Mouse (Mus musculus): ENCODE data around the gene Cyp46a1. TPM values are rescaled to one million over a fixed set of nuclear protein-coding genes. Genes with fewer than 3 reads are reported as not detected.
A peak's percentile ranks its signal among the peaks of the same experiment; 100 is the strongest.

Cyp46a1 gene
- polyA plus RNA-seq, 1 experiment from 2014 or later: 5.2 TPM

DNA sequence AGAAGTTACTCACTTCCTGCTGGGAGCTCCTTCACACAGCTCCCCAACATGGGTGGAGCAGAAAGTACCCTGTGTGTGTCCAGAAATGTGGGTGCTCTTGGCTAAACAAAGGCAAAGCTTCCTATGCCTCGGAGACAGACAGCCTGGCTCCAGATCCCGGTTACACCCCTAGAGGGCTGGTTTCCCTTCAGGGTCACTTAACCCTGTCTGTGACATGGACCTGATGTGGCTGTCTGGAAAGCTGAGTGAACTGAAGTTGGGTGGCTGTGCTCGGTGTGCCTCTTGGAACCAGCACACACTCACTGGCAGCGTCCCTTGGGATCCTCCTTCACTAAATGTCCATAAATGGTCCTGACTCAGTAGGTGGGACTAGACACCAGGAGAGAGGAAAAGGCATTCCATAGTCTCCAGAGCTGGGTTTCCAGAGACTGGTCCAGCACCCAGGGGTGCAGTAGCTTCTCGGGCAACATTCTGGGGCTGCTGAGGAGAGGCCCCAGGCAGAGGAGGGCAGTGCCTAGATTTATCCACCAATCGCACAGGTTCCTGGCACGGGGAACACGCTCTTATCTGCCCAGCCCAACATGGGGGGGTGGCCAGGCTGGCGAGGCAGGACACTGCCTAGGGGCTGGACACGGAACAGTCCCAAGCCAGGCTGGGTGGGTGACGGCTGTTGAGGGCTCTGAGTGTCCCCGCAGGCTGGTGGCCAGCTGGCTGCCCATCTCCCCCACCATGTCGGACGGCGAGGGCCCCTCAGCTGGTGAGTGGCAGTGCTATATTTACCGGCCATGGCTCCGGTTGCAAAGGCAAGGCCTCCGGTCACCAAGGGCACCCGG is 36.6 kb downstream of the Cyp46a1 start, which contains the start of gene Eml1:
Eml1 (plus strand) TSS at position 362 of the 833 bp plus-strand sequence.
- Histone ChIP-seq H3K27ac (peak within 1 kb of the TSS; percentile 79), H3K4me2 (ENCODE audit: low read length) (peak within 1 kb of the TSS; percentile 37), H3K27me3 (ENCODE audit: insufficient read depth, low read length) (no peaks in the 10 kb centered on the region), H3K36me3 (ENCODE audit: insufficient read depth, low read length) (no peaks in the 10 kb centered on the region), H3K4me3 (replicated peaks; ENCODE audit: low read depth, low read length) (0 out of 2 replicates have a peak within 1 kb of the TSS, but pooled peaks have one; percentile 2), H3K9me3 (replicated peaks; ENCODE audit: low read length) (no peaks in the 10 kb centered on the region), H3K4me1 (replicated peaks; ENCODE audit: insufficient read depth, low read length) (peaks cover 33% of the 10 kb centered on the region), H3K9ac (ENCODE audit: low read depth, low read length) (peak within 1 kb of the TSS; percentile 42; the same call in 1 of the 2 replicates)
- WGBS: 37% methylated on average over 19 of the region's 19 CpGs
- TF ChIP-seq CTCF (IDR thresholded peaks at IDR 0.05; ENCODE audit: low read depth): peak; percentile 34; the same call in 1 of the 2 replicates
- DNase-seq (ENCODE audit: low spot score): no peak
- peak; percentile 61 for ATAC-seq (replicated peaks; ENCODE audit: low FRiP score, low read depth)

DNA sequence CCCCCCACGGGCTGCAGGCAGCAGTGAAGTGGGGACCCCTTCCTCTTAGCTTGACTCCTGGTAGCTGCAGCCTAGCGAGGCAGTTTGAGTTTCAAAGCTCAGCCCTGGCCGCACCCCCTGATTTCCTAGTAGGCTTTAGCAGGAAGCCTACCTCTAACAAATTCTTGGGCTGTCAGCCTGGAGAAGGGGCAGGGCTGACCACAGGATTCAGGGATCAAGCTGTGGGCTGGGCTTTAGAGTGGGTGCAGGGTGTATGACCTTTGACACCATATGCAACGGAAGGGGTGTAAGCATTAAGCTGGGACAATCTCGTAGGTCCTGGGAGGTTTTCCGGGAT is 37.2 kb downstream of the Cyp46a1 start:
- no peak for TF ChIP-seq CTCF (IDR thresholded peaks at IDR 0.05; ENCODE audit: low read depth)
- H3K4me1 ChIP-seq (replicated peaks; ENCODE audit: insufficient read depth, low read length): peaks cover 29% of the 10 kb centered on the region
- H3K9ac ChIP-seq (ENCODE audit: low read depth, low read length): peak overlapping the region; percentile 42; the same call in 1 of the 2 replicates
- no peaks in the 10 kb centered on the region for H3K36me3 ChIP-seq (ENCODE audit: insufficient read depth, low read length)
- no peak for ATAC-seq (replicated peaks; ENCODE audit: low FRiP score, low read depth)
- peak overlapping the region; percentile 37 for H3K4me2 ChIP-seq (ENCODE audit: low read length)
- H3K27me3 ChIP-seq (ENCODE audit: insufficient read depth, low read length): no peaks in the 10 kb centered on the region
- no peak for DNase-seq (ENCODE audit: low spot score)
- 0 out of 2 replicates have a peak overlapping the region, but pooled peaks have one; percentile 2 for H3K4me3 ChIP-seq (replicated peaks; ENCODE audit: low read depth, low read length)
- no peaks in the 10 kb centered on the region for H3K9me3 ChIP-seq (replicated peaks; ENCODE audit: low read length)
- H3K27ac ChIP-seq: peak overlapping the region; percentile 79
- WGBS: 40% methylated on average over 6 of the region's 6 CpGs

- Histone ChIP-seq H3K4me3 (replicated peaks; ENCODE audit: low read depth, low read length) (no peak overlapping the region), H3K9me3 (replicated peaks; ENCODE audit: low read length) (no peaks in the 10 kb centered on the region), H3K4me2 (ENCODE audit: low read length) (no peak overlapping the region), H3K9ac (ENCODE audit: low read depth, low read length) (no peak overlapping the region), H3K36me3 (ENCODE audit: insufficient read depth, low read length) (no peaks in the 10 kb centered on the region), H3K4me1 (replicated peaks; ENCODE audit: insufficient read depth, low read length) (peaks cover 29% of the 10 kb centered on the region), H3K27me3 (ENCODE audit: insufficient read depth, low read length) (no peaks in the 10 kb centered on the region), H3K27ac (no peak overlapping the region)
- no peak for DNase-seq (ENCODE audit: low spot score)
- ATAC-seq (replicated peaks; ENCODE audit: low FRiP score, low read depth): no peak
- 85% methylated on average over 17 of the region's 17 CpGs for WGBS
- no peak for TF ChIP-seq CTCF (IDR thresholded peaks at IDR 0.05; ENCODE audit: low read depth)
These were observed 38.1 kb downstream of the Cyp46a1 start for GRCm38 (mm10) chr12:108372241-108372640.

- no peak overlapping the region for H3K9ac ChIP-seq (ENCODE audit: low read depth, low read length)
- TF ChIP-seq CTCF (IDR thresholded peaks at IDR 0.05; ENCODE audit: low read depth): no peak
- H3K9me3 ChIP-seq (replicated peaks; ENCODE audit: low read length): no peaks in the 10 kb centered on the region
- no peak overlapping the region for H3K4me2 ChIP-seq (ENCODE audit: low read length)
- H3K27me3 ChIP-seq (ENCODE audit: insufficient read depth, low read length): no peaks in the 10 kb centered on the region
- no peak overlapping the region for H3K4me3 ChIP-seq (replicated peaks; ENCODE audit: low read depth, low read length)
- 21% methylated on average over 9 of the region's 9 CpGs for WGBS
- peaks cover 29% of the 10 kb centered on the region for H3K4me1 ChIP-seq (replicated peaks; ENCODE audit: insufficient read depth, low read length)
- ATAC-seq (replicated peaks; ENCODE audit: low FRiP score, low read depth) (no peak), DNase-seq (ENCODE audit: low spot score) (peak; percentile 52)
- no peak overlapping the region for H3K27ac ChIP-seq
- no peaks in the 10 kb centered on the region for H3K36me3 ChIP-seq (ENCODE audit: insufficient read depth, low read length)
These were observed 39.4 kb downstream of the Cyp46a1 start for GRCm38 (mm10) chr12:108373611-108374010.

- 72% methylated on average over 8 of the region's 8 CpGs for WGBS
- no peak for TF ChIP-seq CTCF (IDR thresholded peaks at IDR 0.05; ENCODE audit: low read depth)
- Histone ChIP-seq H3K4me1 (replicated peaks; ENCODE audit: insufficient read depth, low read length) (peaks cover 25% of the 10 kb centered on the region), H3K9ac (ENCODE audit: low read depth, low read length) (no peak overlapping the region), H3K27ac (no peak overlapping the region), H3K36me3 (ENCODE audit: insufficient read depth, low read length) (no peaks in the 10 kb centered on the region), H3K9me3 (replicated peaks; ENCODE audit: low read length) (no peaks in the 10 kb centered on the region), H3K4me3 (replicated peaks; ENCODE audit: low read depth, low read length) (no peak overlapping the region), H3K4me2 (ENCODE audit: low read length) (no peak overlapping the region), H3K27me3 (ENCODE audit: insufficient read depth, low read length) (no peaks in the 10 kb centered on the region)
- ATAC-seq (replicated peaks; ENCODE audit: low FRiP score, low read depth) (no peak), DNase-seq (ENCODE audit: low spot score) (no peak)
These were observed 40.5 kb downstream of the Cyp46a1 start for GRCm38 (mm10) chr12:108374689-108375088.

DNA sequence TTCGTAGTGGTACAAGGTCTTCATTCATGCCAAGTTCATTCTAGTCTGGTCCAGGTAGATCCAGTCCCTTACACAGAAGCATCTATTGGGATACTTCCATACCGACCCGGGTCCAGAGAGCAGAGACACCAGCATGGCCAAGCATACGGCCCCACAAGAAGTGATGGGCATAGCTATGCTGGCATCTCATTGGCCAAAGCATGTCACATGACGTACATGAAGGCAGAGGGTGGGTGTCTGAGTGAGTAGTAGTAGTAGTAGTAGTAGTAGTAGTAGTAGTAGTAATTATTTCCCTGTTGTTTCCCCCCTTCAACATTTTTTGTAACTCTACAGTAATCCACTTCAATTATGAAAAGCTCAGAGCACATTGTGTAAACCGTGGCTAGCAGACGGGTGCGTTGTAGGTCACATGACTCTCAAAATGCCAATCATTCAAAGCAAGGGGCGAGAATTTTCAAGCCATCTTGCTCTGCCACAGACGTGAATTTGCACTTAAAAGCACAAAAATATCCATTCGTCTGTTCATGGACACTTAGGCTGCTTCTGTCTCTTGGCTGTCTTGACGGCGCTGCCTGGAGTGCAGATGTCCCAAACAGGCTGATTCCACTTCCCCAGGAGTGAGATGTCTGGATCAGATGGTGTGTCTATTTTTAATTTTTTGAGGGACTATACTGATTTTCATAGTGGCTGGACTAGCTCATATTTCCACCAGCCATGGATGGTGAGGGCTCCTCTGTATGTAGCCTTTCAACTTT is 44.4 kb downstream of the Cyp46a1 start:
- H3K9ac ChIP-seq (ENCODE audit: low read depth, low read length): no peak overlapping the region
- ATAC-seq (replicated peaks; ENCODE audit: low FRiP score, low read depth) (no peak), DNase-seq (ENCODE audit: low spot score) (no peak)
- H3K4me2 ChIP-seq (ENCODE audit: low read length): no peak overlapping the region
- H3K4me3 ChIP-seq (replicated peaks; ENCODE audit: low read depth, low read length): no peak overlapping the region
- no peaks in the 10 kb centered on the region for H3K27me3 ChIP-seq (ENCODE audit: insufficient read depth, low read length)
- H3K36me3 ChIP-seq (ENCODE audit: insufficient read depth, low read length): no peaks in the 10 kb centered on the region
- peaks cover 13% of the 10 kb centered on the region for H3K4me1 ChIP-seq (replicated peaks; ENCODE audit: insufficient read depth, low read length)
- 90% methylated on average over 13 of the region's 13 CpGs for WGBS
- no peak overlapping the region for H3K27ac ChIP-seq
- TF ChIP-seq CTCF (IDR thresholded peaks at IDR 0.05; ENCODE audit: low read depth): no peak
- no peaks in the 10 kb centered on the region for H3K9me3 ChIP-seq (replicated peaks; ENCODE audit: low read length)
